In genomic region chr6:72278835-72279234, GRCm38 (mm10) we compare ENCODE assay signal across 17 mouse cellular contexts. TPM values are rescaled to one million over a fixed set of nuclear protein-coding genes. Genes with fewer than 3 reads are reported as not detected.
DNase-seq lines count a peak whose midpoint lies in the region; ATAC-seq and TF ChIP-seq lines count a peak whose summit lies in the region.
"Had no signal": no experiment of that assay in that cellular context is flagged by ENCODE, and none has a peak within 500 bp of the region (broad histone marks: within the 10 kb centered on the region; RNA-seq: fewer than 3 reads in every experiment).

No protein-coding gene starts in this region.

- no peaks in the 10 kb centered on the region for H3K27me3 ChIP-seq in heart, embryonic 10.5 days (ENCODE audit: insufficient read depth, poor library complexity, severe bottlenecking)
- H3K27me3 ChIP-seq in liver, embryonic 11.5 days (replicated peaks; ENCODE audit: control insufficient read depth, insufficient read depth, low read length), result no peaks in the 10 kb centered on the region
- no peaks in the 10 kb centered on the region for H3K27me3 ChIP-seq in liver, embryonic 15.5 days
- H3K27me3 ChIP-seq: embryonic facial prominence, embryonic 12.5 days; midbrain, embryonic 13.5 days had no signal

- H3K4me1 ChIP-seq in heart, embryonic 10.5 days, result peaks cover 39% of the 10 kb centered on the region
- H3K4me1 ChIP-seq in liver, embryonic 11.5 days (replicated peaks; ENCODE audit: control insufficient read depth, insufficient read depth, low read length), result peaks cover 36% of the 10 kb centered on the region
- peaks cover 6% of the 10 kb centered on the region for H3K4me1 ChIP-seq in bone marrow, adult 2 months (ENCODE audit: control insufficient read depth, insufficient read depth, low read length)
- H3K4me1 ChIP-seq in liver, embryonic 15.5 days (replicated peaks), result peaks cover 74% of the 10 kb centered on the region
- H3K4me1 ChIP-seq: embryonic facial prominence, embryonic 12.5 days had no signal

- peak overlapping the region; percentile 36 for H3K4me2 ChIP-seq in liver, embryonic 11.5 days
- H3K4me2 ChIP-seq in liver, embryonic 15.5 days, result peak overlapping the region; percentile 62
- H3K4me2 ChIP-seq: embryonic facial prominence, embryonic 12.5 days; midbrain, embryonic 13.5 days had no signal

- TF ChIP-seq POLR2A in bone marrow, adult 2 months (IDR thresholded peaks at IDR 0.05; ENCODE audit: borderline replicate concordance, control insufficient read depth, low read depth, low read length), result no peak

- no peak for TF ChIP-seq CTCF in bone marrow, adult 2 months (IDR thresholded peaks at IDR 0.05; ENCODE audit: control insufficient read depth, insufficient read depth, low read length)

- H3K36me3 ChIP-seq in heart, embryonic 10.5 days, result no peaks in the 10 kb centered on the region
- H3K36me3 ChIP-seq in liver, embryonic 11.5 days (ENCODE audit: control insufficient read depth, insufficient read depth, low read length), result no peaks in the 10 kb centered on the region
- H3K36me3 ChIP-seq in liver, embryonic 15.5 days (replicated peaks), result no peaks in the 10 kb centered on the region
- H3K36me3 ChIP-seq: embryonic facial prominence, embryonic 12.5 days; midbrain, embryonic 13.5 days had no signal

- H3K27ac ChIP-seq in heart, embryonic 10.5 days, result peak overlapping the region; percentile 87
- H3K27ac ChIP-seq in liver, embryonic 11.5 days (ENCODE audit: low read depth, low read length), result peak overlapping the region; percentile 84
- peak overlapping the region; percentile 26; the same call in 1 of the 2 replicates for H3K27ac ChIP-seq in bone marrow, adult 2 months (ENCODE audit: control insufficient read depth, insufficient read depth, low read depth, low read length, poor library complexity)
- peak overlapping the region; percentile 95 for H3K27ac ChIP-seq in liver, embryonic 15.5 days (replicated peaks)
- H3K27ac ChIP-seq: embryonic facial prominence, embryonic 12.5 days; hindbrain, postnatal 0 days; midbrain, embryonic 13.5 days had no signal

- H3K9ac ChIP-seq in liver, embryonic 11.5 days (ENCODE audit: low read depth, low read length), result peak overlapping the region; percentile 39
- H3K9ac ChIP-seq in liver, embryonic 15.5 days, result peak overlapping the region; percentile 47
- H3K9ac ChIP-seq: embryonic facial prominence, embryonic 12.5 days; midbrain, embryonic 13.5 days had no signal

- no peak for ATAC-seq in liver, embryonic 11.5 days (replicated peaks; ENCODE audit: low FRiP score)
- peak; percentile 26; the same call in 1 of the 2 replicates for ATAC-seq in liver, embryonic 15.5 days (ENCODE audit: insufficient read depth)
- ATAC-seq: hindbrain, postnatal 0 days; midbrain, embryonic 13.5 days had no signal

- no peak overlapping the region for H3K4me3 ChIP-seq in heart, embryonic 10.5 days
- H3K4me3 ChIP-seq in liver, embryonic 11.5 days (ENCODE audit: low read depth, low read length), result no peak overlapping the region
- no peak overlapping the region for H3K4me3 ChIP-seq in bone marrow, adult 2 months (replicated peaks; ENCODE audit: control insufficient read depth, low read depth, low read length)
- H3K4me3 ChIP-seq in liver, embryonic 15.5 days (replicated peaks), result no peak overlapping the region
- H3K4me3 ChIP-seq: embryonic facial prominence, embryonic 12.5 days; midbrain, embryonic 13.5 days had no signal

- WGBS in heart, embryonic 10.5 days, result 55% methylated on average over 4 of the region's 4 CpGs
- WGBS in liver, embryonic 11.5 days, result 46% methylated on average over 4 of the region's 4 CpGs
- 43% methylated on average over 4 of the region's 4 CpGs for WGBS in bone marrow, adult 2 months
- 28% methylated on average over 4 of the region's 4 CpGs for WGBS in liver, embryonic 15.5 days (ENCODE audit: insufficient replicate concordance)

- H3K9me3 ChIP-seq in heart, embryonic 10.5 days, result no peaks in the 10 kb centered on the region
- H3K9me3 ChIP-seq in liver, embryonic 11.5 days (ENCODE audit: control insufficient read depth, low read length), result no peaks in the 10 kb centered on the region
- H3K9me3 ChIP-seq in liver, embryonic 15.5 days (replicated peaks), result 0 out of 2 replicates have a peak, but pooled peaks cover 3% of the 10 kb centered on the region
- H3K9me3 ChIP-seq: embryonic facial prominence, embryonic 12.5 days had no signal

- no peak for DNase-seq in heart, embryonic 10.5 days (ENCODE audit: low spot score)
- DNase-seq in heart, adult 11 months, result no peak
- no peak for DNase-seq in liver, embryonic 11.5 days (ENCODE audit: low spot score)
- no peak for DNase-seq in liver
- DNase-seq in kidney, postnatal 14 days, result no peak
- DNase-seq: cerebellum, adult 11 months; kidney, adult 2 months; left cerebral cortex, postnatal 4 days; lung, postnatal 10 days; right cerebral cortex, adult 18-20 months; thymus, postnatal 36 days had no signal

RNA-seq across cellular contexts. Expression of gene Sftpb, which starts 25.6 kb away (rescaled TPM):
- polyA plus RNA-seq in heart, embryonic 10.5 days (2016; fragmentation: Nextera tagmentation; extraction: Ambion mirVana), result 0.12 and 0.30 TPM in 2 replicates
- not detected in 2 replicates for polyA plus RNA-seq in liver, embryonic 11.5 days (2014; fragmentation: Nextera tagmentation; extraction: Ambion mirVana)
- polyA plus RNA-seq in bone marrow, adult 2 months (2011; ENCODE audit: insufficient read depth, insufficient read length, low replicate concordance, missing spikeins), result not detected in 2 replicates
- polyA plus RNA-seq in liver, embryonic 15.5 days (2015; fragmentation: Nextera tagmentation; extraction: Ambion mirVana), result not detected in 2 replicates
- polyA plus RNA-seq: embryonic facial prominence, embryonic 12.5 days; forebrain, embryonic 11.5 days; kidney, adult 2 months; midbrain, embryonic 13.5 days had no signal

RNA-seq across cellular contexts. Expression of gene Atoh8, which starts 43.5 kb away (rescaled TPM):
- polyA plus RNA-seq in heart, embryonic 10.5 days (2016; fragmentation: Nextera tagmentation; extraction: Ambion mirVana), result 10.9 and 15.7 TPM in 2 replicates
- 3.1 and 3.4 TPM in 2 replicates for polyA plus RNA-seq in liver, embryonic 11.5 days (2014; fragmentation: Nextera tagmentation; extraction: Ambion mirVana)
- 0.56 and 1.9 TPM in 2 replicates for polyA plus RNA-seq in bone marrow, adult 2 months (2011; ENCODE audit: insufficient read depth, insufficient read length, low replicate concordance, missing spikeins)
- polyA plus RNA-seq in liver, embryonic 15.5 days (2015; fragmentation: Nextera tagmentation; extraction: Ambion mirVana), result 0.88 and 0.96 TPM in 2 replicates

Comparison
In these comparisons a context has a peak if more than half of its experiments do, and no peak if none do; other contexts are left out.
1. H3K27ac ChIP-seq: peak in every context shown above with its lines; median percentile 95 in liver, embryonic 15.5 days; 87 in heart, embryonic 10.5 days; 84 in liver, embryonic 11.5 days; 26 in bone marrow, adult 2 months.